Mouse (Mus musculus) liver, postnatal 0 days (tissue): ENCODE data around the gene Cfap77. TPM values are rescaled to one million over a fixed set of nuclear protein-coding genes. Genes with fewer than 3 reads are reported as not detected.

Experiments
- ATAC-seq: fragments of 200-750 bp; cut with Nextera tagmentation; 2 replicates; pipeline ENCODE4 v1.8.0; 2017; ENCODE audit warnings: mild to moderate bottlenecking, moderate library complexity
- DNase-seq: peaks from one replicate; pipeline ENCODE4 v3.0.0-alpha.2; 2016
- H3K27ac ChIP-seq: fragments of 300-500 bp; sonication (generic); 2 replicates; pipeline ENCODE4 v1.5.1; 2014; ENCODE audit warnings: antibody characterized with exemption, moderate library complexity, mild to moderate bottlenecking, low read depth
- H3K27me3 ChIP-seq: fragments of 300-500 bp; sonication (generic); 2 replicates; pipeline ENCODE4 v1.6.1; 2014; ENCODE audit warnings: low read length, control low read depth, mixed read lengths; ENCODE audit not compliant: insufficient read depth
- H3K36me3 ChIP-seq: fragments of 300-500 bp; sonication (generic); replicated peaks from 2 replicates; pipeline ENCODE4 v1.6.1; 2014; ENCODE audit warnings: mild to moderate bottlenecking, control low read depth, low read length, moderate library complexity, mixed read lengths; ENCODE audit not compliant: insufficient read depth
- H3K4me1 ChIP-seq: fragments of 300-500 bp; sonication (generic); 2 replicates; pipeline ENCODE4 v1.6.1; 2014; ENCODE audit warnings: antibody characterized with exemption, mild to moderate bottlenecking, control low read depth; ENCODE audit not compliant: insufficient read depth
- H3K4me2 ChIP-seq: fragments of 300-500 bp; sonication (generic); 2 replicates; pipeline ENCODE4 v1.6.1; 2014; ENCODE audit warnings: low read depth, mild to moderate bottlenecking, low read length, moderate library complexity, mixed read lengths
- H3K4me3 ChIP-seq: fragments of 300-500 bp; sonication (generic); 2 replicates; pipeline ENCODE4 v1.5.1; 2014; ENCODE audit warnings: low read depth, low read length
- H3K9ac ChIP-seq: fragments of 300-500 bp; sonication (generic); replicated peaks from 2 replicates; pipeline ENCODE4 v1.6.1; 2014; ENCODE audit warnings: mild to moderate bottlenecking, moderate library complexity
- H3K9me3 ChIP-seq: fragments of 300-500 bp; sonication (generic); 2 replicates; pipeline ENCODE4 v1.6.1; 2016; ENCODE audit warnings: mild to moderate bottlenecking, control low read depth, low read length, mixed read lengths
- CTCF ChIP-seq: sonication (generic); IDR thresholded peaks from 2 replicates; pipeline ENCODE4 v1.5.1; 2016; ENCODE audit warnings: antibody characterized with exemption, low read depth
- EP300 ChIP-seq: IDR thresholded peaks from 2 replicates; pipeline ENCODE4 v1.6.1; 2016; ENCODE audit warnings: antibody characterized with exemption, low read depth, mild to moderate bottlenecking
- WGBS: fragments of 180-500 bp; shearing (Covaris S2); extraction: QIAGEN DNeasy Blood & Tissue Kit; methylation state at CpG from one replicate; pipeline ENCODE4 v1.1.7; 2014; ENCODE audit not compliant: insufficient replicate concordance; 5-methylcytosine and 5-hydroxymethylcytosine counted together
- polyA plus RNA-seq: library from polyadenylated mRNA; unstranded; fragments of >200 nt; fragmentation: Nextera tagmentation; extraction: Ambion mirVana; gene quantifications from 2 replicates; pipeline ENCODE4 v1.2.1, GENCODE M21; 2015

Gene Cfap77
- polyA plus RNA-seq, 1 experiment from 2014 or later = 0.06 TPM

GRCm38 (mm10) chr2:29012523-29012922 lies 42.3 kb downstream of the Cfap77 start:
- no peak overlapping the region for H3K9ac ChIP-seq
- H3K9me3 ChIP-seq = no peaks in the 10 kb centered on the region
- ATAC-seq (no peak), DNase-seq (no peak)
- WGBS = 73% methylated on average over 5 of the region's 5 CpGs
- H3K4me1 ChIP-seq = no peaks in the 10 kb centered on the region
- H3K36me3 ChIP-seq = no peaks in the 10 kb centered on the region
- H3K4me3 ChIP-seq = no peak overlapping the region
- no peak overlapping the region for H3K4me2 ChIP-seq
- no peak overlapping the region for H3K27ac ChIP-seq
- no peaks in the 10 kb centered on the region for H3K27me3 ChIP-seq
- no peak for TF ChIP-seq EP300

GRCm38 (mm10) chr2:29007656-29008055 lies 47.2 kb downstream of the Cfap77 start:
- Histone ChIP-seq H3K4me2 (no peak overlapping the region), H3K36me3 (no peaks in the 10 kb centered on the region), H3K27me3 (no peaks in the 10 kb centered on the region), H3K4me1 (peaks cover 4% of the 10 kb centered on the region; the same call in 1 of the 2 replicates), H3K4me3 (no peak overlapping the region), H3K9me3 (no peaks in the 10 kb centered on the region), H3K27ac (no peak overlapping the region), H3K9ac (no peak overlapping the region)
- ATAC-seq (peak; percentile 36; the same call in 1 of the 2 replicates), DNase-seq (no peak)
- WGBS = 52% methylated on average over 6 of the region's 6 CpGs
- TF ChIP-seq EP300 (no peak), CTCF (no peak)

- Histone ChIP-seq H3K9ac (no peak overlapping the region), H3K9me3 (no peaks in the 10 kb centered on the region), H3K27ac (no peak overlapping the region), H3K36me3 (no peaks in the 10 kb centered on the region), H3K4me2 (no peak overlapping the region), H3K27me3 (no peaks in the 10 kb centered on the region), H3K4me1 (peaks cover 4% of the 10 kb centered on the region; the same call in 1 of the 2 replicates), H3K4me3 (no peak overlapping the region)
- 78% methylated on average over 13 of the region's 13 CpGs for WGBS
- no peak for DNase-seq
- TF ChIP-seq CTCF (no peak), EP300 (no peak)
- no peak for ATAC-seq
Observed at GRCm38 (mm10) chr2:29006455-29007034, 48.3 kb downstream of the Cfap77 start.

- no peaks in the 10 kb centered on the region for H3K9me3 ChIP-seq
- H3K4me1 ChIP-seq = peaks cover 4% of the 10 kb centered on the region; the same call in 1 of the 2 replicates
- no peak for DNase-seq
- no peaks in the 10 kb centered on the region for H3K36me3 ChIP-seq
- 38% methylated on average over 9 of the region's 9 CpGs for WGBS
- H3K4me3 ChIP-seq = no peak overlapping the region
- no peaks in the 10 kb centered on the region for H3K27me3 ChIP-seq
- TF ChIP-seq EP300 = no peak
- TF ChIP-seq CTCF = no peak
- no peak overlapping the region for H3K9ac ChIP-seq
- H3K4me2 ChIP-seq = no peak overlapping the region
- no peak overlapping the region for H3K27ac ChIP-seq
- no peak for ATAC-seq
Observed at GRCm38 (mm10) chr2:29004037-29004436, 50.8 kb downstream of the Cfap77 start.

- H3K4me1 ChIP-seq = no peaks in the 10 kb centered on the region
- H3K27me3 ChIP-seq = no peaks in the 10 kb centered on the region
- H3K27ac ChIP-seq = no peak overlapping the region
- no peak for DNase-seq
- ATAC-seq = no peak
- H3K36me3 ChIP-seq = no peaks in the 10 kb centered on the region
- H3K4me3 ChIP-seq = no peak overlapping the region
- TF ChIP-seq EP300 (no peak), CTCF (no peak)
- 47% methylated on average over 5 of the region's 5 CpGs for WGBS
- H3K4me2 ChIP-seq = no peak overlapping the region
- no peaks in the 10 kb centered on the region for H3K9me3 ChIP-seq
- no peak overlapping the region for H3K9ac ChIP-seq
Observed at GRCm38 (mm10) chr2:28998246-28998645, 56.6 kb downstream of the Cfap77 start.

- DNase-seq (no peak), ATAC-seq (no peak)
- WGBS = 77% methylated on average over 14 of the region's 14 CpGs
- H3K4me3 ChIP-seq = no peak overlapping the region
- no peaks in the 10 kb centered on the region for H3K36me3 ChIP-seq
- no peaks in the 10 kb centered on the region for H3K9me3 ChIP-seq
- H3K4me1 ChIP-seq = no peaks in the 10 kb centered on the region
- TF ChIP-seq CTCF = no peak
- no peak for TF ChIP-seq EP300
- H3K27me3 ChIP-seq = no peaks in the 10 kb centered on the region
- H3K9ac ChIP-seq = no peak overlapping the region
- no peak overlapping the region for H3K27ac ChIP-seq
- H3K4me2 ChIP-seq = no peak overlapping the region
Observed at GRCm38 (mm10) chr2:28997161-28997834, 57.6 kb downstream of the Cfap77 start.
